Mouse (Mus musculus) urinary bladder, postnatal 25 days (tissue): ENCODE results near the gene Nbea.

Experiments
- DNase-seq: peaks from one replicate; pipeline ENCODE4 v3.0.0; 2022; ENCODE audit warnings: low spot score

Nbea gene

GRCm38 (mm10) chr3:55783171-55784081 lies 400.1 kb downstream of the Nbea start:
- peak; percentile 6 for DNase-seq

- DNase-seq: peak; percentile 13
These were observed 400.7 kb downstream of the Nbea start for GRCm38 (mm10) chr3:55782771-55783170.

GRCm38 (mm10) chr3:55782056-55782687 lies 401.3 kb downstream of the Nbea start, which contains the start of gene Mab21l1:
Mab21l1 (plus strand) TSS chr3:55782510.
- DNase-seq: no peak

GRCm38 (mm10) chr3:55781429-55782055 lies 402.0 kb downstream of the Nbea start:
- DNase-seq: no peak

GRCm38 (mm10) chr3:55780120-55781070 lies 403.1 kb downstream of the Nbea start:
- DNase-seq: no peak

- no peak for DNase-seq
These were observed 404.5 kb downstream of the Nbea start for GRCm38 (mm10) chr3:55778764-55779730.

GRCm38 (mm10) chr3:55777501-55777900 lies 406.0 kb downstream of the Nbea start:
- no peak for DNase-seq

- DNase-seq: no peak
These were observed 407.7 kb downstream of the Nbea start for GRCm38 (mm10) chr3:55775753-55776152.

- DNase-seq: no peak
These were observed 408.3 kb downstream of the Nbea start for GRCm38 (mm10) chr3:55775245-55775644.

GRCm38 (mm10) chr3:55774203-55774602 lies 409.3 kb downstream of the Nbea start:
- DNase-seq: no peak

GRCm38 (mm10) chr3:55769308-55769707 lies 414.2 kb downstream of the Nbea start:
- DNase-seq: no peak

GRCm38 (mm10) chr3:55768654-55769053 lies 414.8 kb downstream of the Nbea start:
- no peak for DNase-seq

GRCm38 (mm10) chr3:55763591-55763990 lies 419.9 kb downstream of the Nbea start:
- DNase-seq: no peak

GRCm38 (mm10) chr3:55758297-55758696 lies 425.2 kb downstream of the Nbea start:
- no peak for DNase-seq

GRCm38 (mm10) chr3:55756602-55757190 lies 426.8 kb downstream of the Nbea start:
- DNase-seq: no peak

- no peak for DNase-seq
These were observed 427.5 kb downstream of the Nbea start for GRCm38 (mm10) chr3:55755805-55756601.

- no peak for DNase-seq
These were observed 428.4 kb downstream of the Nbea start for GRCm38 (mm10) chr3:55754981-55755608.

- no peak for DNase-seq
These were observed 429.6 kb downstream of the Nbea start for GRCm38 (mm10) chr3:55753872-55754271.

GRCm38 (mm10) chr3:55752558-55752957 lies 430.9 kb downstream of the Nbea start:
- no peak for DNase-seq
